In genomic region chr1:180550770-180551169, GRCm38 (mm10) we compare ENCODE assay signal across 10 mouse cellular contexts. TPM values are rescaled to one million over a fixed set of nuclear protein-coding genes. Genes with fewer than 3 reads are reported as not detected.
DNase-seq lines count a peak whose midpoint lies in the region; ATAC-seq and TF ChIP-seq lines count a peak whose summit lies in the region.
"Had no signal": no experiment of that assay in that cellular context is flagged by ENCODE, and none has a peak within 500 bp of the region (broad histone marks: within the 10 kb centered on the region; RNA-seq: fewer than 3 reads in every experiment).

No protein-coding gene starts in this region.

- H3K27me3 ChIP-seq in midbrain, embryonic 11.5 days (ENCODE audit: control insufficient read depth, insufficient read depth, low read length), result no peaks in the 10 kb centered on the region; the same call in 1 of the 2 replicates
- H3K27me3 ChIP-seq: neural tube, embryonic 13.5 days had no signal

- no peak overlapping the region for H3K4me3 ChIP-seq in gastrocnemius, adult 2 months
- no peak overlapping the region for H3K4me3 ChIP-seq in midbrain, embryonic 11.5 days (ENCODE audit: low read depth, low read length)
- H3K4me3 ChIP-seq: neural tube, embryonic 13.5 days had no signal

- 23% methylated on average over 5 of the region's 5 CpGs for WGBS in midbrain, embryonic 11.5 days

- no peak overlapping the region for H3K9ac ChIP-seq in midbrain, embryonic 11.5 days (ENCODE audit: low read length)
- H3K9ac ChIP-seq: neural tube, embryonic 13.5 days had no signal

- H3K4me1 ChIP-seq in midbrain, embryonic 11.5 days (ENCODE audit: control insufficient read depth, insufficient read depth, low read length), result peaks cover 14% of the 10 kb centered on the region

- DNase-seq in gastrocnemius, adult 2 months, result peak; percentile 41
- no peak for DNase-seq in gastrocnemius, postnatal 25 days
- peak; percentile 58 for DNase-seq in Muller cell, postnatal 12 days (ENCODE audit: inconsistent ontology term)
- DNase-seq in embryo, embryonic 11 days, result peak; percentile 73
- DNase-seq in kidney, adult 9 months, result peak; percentile 58
- DNase-seq in midbrain, embryonic 11.5 days (ENCODE audit: low spot score, missing footprints), result peak; percentile 83
- no peak for DNase-seq in urinary bladder, postnatal 36 days (ENCODE audit: low spot score in 2 of 2)
- no peak for DNase-seq in spleen, adult 18-20 months

- no peaks in the 10 kb centered on the region for H3K36me3 ChIP-seq in midbrain, embryonic 11.5 days (ENCODE audit: control insufficient read depth, insufficient read depth, low read length)
- H3K36me3 ChIP-seq: G1E; neural tube, embryonic 13.5 days had no signal

- H3K4me2 ChIP-seq in midbrain, embryonic 11.5 days, result no peak overlapping the region
- H3K4me2 ChIP-seq: neural tube, embryonic 13.5 days had no signal

- intact Hi-C loops in gastrocnemius, adult 2 months (cut with DNase I), result loop anchor here (1.0 to 5.0 kb wide), 2 partner anchors 116 to 288 kb away; partner anchors contain the start of gene Psen2

- no peaks in the 10 kb centered on the region for H3K9me3 ChIP-seq in midbrain, embryonic 11.5 days (ENCODE audit: control insufficient read depth, low read length)
- H3K9me3 ChIP-seq: G1E; neural tube, embryonic 13.5 days had no signal

- H3K27ac ChIP-seq in gastrocnemius, adult 2 months, result no peak overlapping the region
- no peak overlapping the region for H3K27ac ChIP-seq in midbrain, embryonic 11.5 days (ENCODE audit: low read depth, low read length)
- H3K27ac ChIP-seq: neural tube, embryonic 13.5 days had no signal

- ATAC-seq in midbrain, embryonic 11.5 days (ENCODE audit: low FRiP score), result no peak

- peak; percentile 73 for TF ChIP-seq CTCF in gastrocnemius, adult 2 months (IDR thresholded peaks at IDR 0.05)

RNA-seq across cellular contexts. Expression of gene Parp1, which starts 18.0 kb away (rescaled TPM):
- total RNA-seq in gastrocnemius, adult 2 months (2021), result 10 to 100 TPM; 58.1 to 71.3 TPM
- 10 to 100 TPM; 50.8 to 52.7 TPM for total RNA-seq in gastrocnemius, postnatal 25 days (2021)
- 188 and 213 TPM in 2 replicates for polyA plus RNA-seq in midbrain, embryonic 11.5 days (2014; fragmentation: Nextera tagmentation; extraction: Ambion mirVana)

Comparison
In these comparisons a context has a peak if more than half of its experiments do, and no peak if none do; other contexts are left out.
1. DNase-seq: peak in gastrocnemius, adult 2 months (single experiment), Muller cell, postnatal 12 days (single experiment), embryo, embryonic 11 days (single experiment), kidney, adult 9 months (single experiment) and midbrain, embryonic 11.5 days (single experiment); none in gastrocnemius, postnatal 25 days (single experiment), urinary bladder, postnatal 36 days (0 of 2) and spleen, adult 18-20 months (0 of 2).